ENCODE assay signal across 12 mouse cellular contexts in the genomic region with DNA sequence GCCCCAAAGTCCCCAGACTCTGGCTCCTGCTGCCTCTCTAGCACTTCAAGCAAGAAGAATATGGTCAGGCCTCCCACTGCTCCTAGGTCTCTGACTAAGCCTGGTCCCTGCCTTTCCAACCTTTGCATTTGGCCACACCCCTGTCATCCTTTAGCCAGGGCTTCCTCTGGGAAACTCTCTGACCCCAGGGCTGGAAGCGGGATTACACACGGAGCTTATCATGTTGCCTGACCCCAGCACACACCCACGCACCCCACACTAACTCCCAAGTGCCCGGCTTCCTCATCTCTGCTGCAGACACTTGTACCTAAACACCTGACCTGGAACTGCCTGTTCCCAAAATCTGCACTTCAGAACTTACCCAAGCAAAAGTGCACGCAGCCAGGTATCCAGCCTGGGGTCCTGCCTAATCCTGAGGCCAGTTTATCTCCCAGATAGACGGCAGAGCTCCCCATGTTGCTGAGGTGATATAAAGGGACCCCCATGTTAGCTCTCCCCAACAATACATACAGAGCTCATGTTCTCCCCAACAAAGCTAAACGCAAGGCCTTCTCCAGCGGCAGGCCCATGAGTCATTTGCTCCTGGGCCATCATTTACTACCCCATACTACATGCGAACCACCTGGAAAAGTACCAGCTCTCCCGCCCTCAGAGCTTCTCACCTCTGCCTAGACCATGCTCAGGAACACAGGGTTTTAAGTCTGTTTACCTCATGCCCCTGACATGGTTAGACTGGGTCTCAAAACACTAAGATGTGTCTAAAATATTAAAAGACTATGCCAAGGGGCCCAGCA. TPM values are rescaled to one million over a fixed set of nuclear protein-coding genes. Genes with fewer than 3 reads are reported as not detected.
DNase-seq lines count a peak whose midpoint lies in the region; ATAC-seq and TF ChIP-seq lines count a peak whose summit lies in the region.
"Had no signal": no experiment of that assay in that cellular context is flagged by ENCODE, and none has a peak within 500 bp of the region (broad histone marks: within the 10 kb centered on the region; RNA-seq: fewer than 3 reads in every experiment).

No protein-coding gene starts in this region.

- H3K27ac ChIP-seq in forebrain, embryonic 13.5 days, result no peak overlapping the region
- no peak overlapping the region for H3K27ac ChIP-seq in forebrain, embryonic 16.5 days (ENCODE audit: low read length)
- 0 out of 2 replicates have a peak overlapping the region, but pooled peaks have one; percentile 1 for H3K27ac ChIP-seq in lung, embryonic 16.5 days (ENCODE audit: low read length)
- H3K27ac ChIP-seq in intestine, embryonic 16.5 days (ENCODE audit: low read length), result peak overlapping the region; percentile 50
- peak overlapping the region; percentile 97 for H3K27ac ChIP-seq in small intestine, adult 2 months (ENCODE audit: insufficient read depth, low read depth, low read length)
- H3K27ac ChIP-seq: embryonic facial prominence, embryonic 12.5 days had no signal

- no peak overlapping the region for H3K4me2 ChIP-seq in forebrain, embryonic 13.5 days
- H3K4me2 ChIP-seq in forebrain, embryonic 16.5 days (ENCODE audit: low read length), result no peak overlapping the region
- no peak overlapping the region for H3K4me2 ChIP-seq in lung, embryonic 16.5 days (ENCODE audit: low read depth, low read length)
- H3K4me2 ChIP-seq in intestine, embryonic 16.5 days (ENCODE audit: low read depth, low read length), result no peak overlapping the region
- H3K4me2 ChIP-seq: embryonic facial prominence, embryonic 12.5 days had no signal

- DNase-seq in lung, postnatal 4 days, result no peak
- DNase-seq in left cerebral cortex, postnatal 36 days (ENCODE audit: low spot score in 2 of 2), result no peak
- no peak for DNase-seq in layer of hippocampus, adult 18-20 months (ENCODE audit: low spot score in 2 of 2)
- DNase-seq: cerebellum, adult 2 months; kidney, adult 18-20 months; lung, postnatal 10 days had no signal

- no peak for ATAC-seq in forebrain, embryonic 13.5 days
- no peak for ATAC-seq in forebrain, embryonic 16.5 days
- ATAC-seq in lung, embryonic 16.5 days (ENCODE audit: low read depth), result no peak
- ATAC-seq in intestine, embryonic 16.5 days, result no peak

- peak; percentile 46; the same call in 1 of the 2 replicates for TF ChIP-seq POLR2A in small intestine, adult 2 months (IDR thresholded peaks at IDR 0.05; ENCODE audit: low read depth, low read length)

- H3K4me1 ChIP-seq in forebrain, embryonic 13.5 days, result peaks cover 76% of the 10 kb centered on the region
- H3K4me1 ChIP-seq in forebrain, embryonic 16.5 days (replicated peaks; ENCODE audit: control insufficient read depth, insufficient read depth, low read length), result peaks cover 48% of the 10 kb centered on the region
- H3K4me1 ChIP-seq in lung, embryonic 16.5 days (replicated peaks; ENCODE audit: control insufficient read depth, insufficient read depth, low read length), result peaks cover 82% of the 10 kb centered on the region
- peaks cover 78% of the 10 kb centered on the region for H3K4me1 ChIP-seq in intestine, embryonic 16.5 days (ENCODE audit: control insufficient read depth, insufficient read depth, low read length)
- H3K4me1 ChIP-seq in small intestine, adult 2 months (ENCODE audit: control insufficient read depth, insufficient read depth, insufficient read length, low read length), result peaks cover 67% of the 10 kb centered on the region

- H3K27me3 ChIP-seq in forebrain, embryonic 13.5 days, result no peaks in the 10 kb centered on the region
- H3K27me3 ChIP-seq in forebrain, embryonic 16.5 days (replicated peaks; ENCODE audit: control insufficient read depth, insufficient read depth, low read length), result no peaks in the 10 kb centered on the region
- H3K27me3 ChIP-seq in lung, embryonic 16.5 days (ENCODE audit: control insufficient read depth, insufficient read depth, low read depth, low read length), result no peaks in the 10 kb centered on the region
- H3K27me3 ChIP-seq in intestine, embryonic 16.5 days (replicated peaks; ENCODE audit: control insufficient read depth, insufficient read depth, low read length), result no peaks in the 10 kb centered on the region
- H3K27me3 ChIP-seq in small intestine, adult 2 months (ENCODE audit: control insufficient read depth, insufficient read depth, low read length), result no peaks in the 10 kb centered on the region
- H3K27me3 ChIP-seq: embryonic facial prominence, embryonic 12.5 days had no signal

- no peak overlapping the region for H3K4me3 ChIP-seq in forebrain, embryonic 13.5 days
- no peak overlapping the region for H3K4me3 ChIP-seq in forebrain, embryonic 16.5 days (replicated peaks; ENCODE audit: low read length)
- H3K4me3 ChIP-seq in lung, embryonic 16.5 days (ENCODE audit: low read length), result no peak overlapping the region
- no peak overlapping the region for H3K4me3 ChIP-seq in intestine, embryonic 16.5 days (ENCODE audit: low read length)
- peak overlapping the region; percentile 11; the same call in 1 of the 2 replicates for H3K4me3 ChIP-seq in small intestine, adult 2 months (ENCODE audit: low read depth, low read length)
- H3K4me3 ChIP-seq: embryonic facial prominence, embryonic 12.5 days had no signal

- H3K36me3 ChIP-seq in forebrain, embryonic 13.5 days (ENCODE audit: poor library complexity, severe bottlenecking), result peaks cover 3% of the 10 kb centered on the region; the same call in 1 of the 2 replicates
- no peaks in the 10 kb centered on the region for H3K36me3 ChIP-seq in forebrain, embryonic 16.5 days (ENCODE audit: control insufficient read depth, insufficient read depth)
- peaks cover under 1% of the 10 kb centered on the region for H3K36me3 ChIP-seq in lung, embryonic 16.5 days (ENCODE audit: control insufficient read depth, insufficient read depth, low read length)
- H3K36me3 ChIP-seq in intestine, embryonic 16.5 days (ENCODE audit: control insufficient read depth, insufficient read depth, low read length), result 0 out of 2 replicates have a peak, but pooled peaks cover 1% of the 10 kb centered on the region
- peaks cover under 1% of the 10 kb centered on the region for H3K36me3 ChIP-seq in small intestine, adult 2 months (ENCODE audit: control insufficient read depth, insufficient read depth, low read length)

- TF ChIP-seq CTCF in small intestine, adult 2 months (IDR thresholded peaks at IDR 0.05; ENCODE audit: extremely low read depth, insufficient read length, insufficient replicate concordance, low read depth, low read length), result no peak

- 69% methylated on average over 10 of the region's 10 CpGs for WGBS in forebrain, embryonic 13.5 days
- WGBS in forebrain, embryonic 16.5 days, result 73% methylated on average over 10 of the region's 10 CpGs
- 59% methylated on average over 10 of the region's 10 CpGs for WGBS in lung, embryonic 16.5 days
- WGBS in intestine, embryonic 16.5 days, result 53% methylated on average over 10 of the region's 10 CpGs
- 29% methylated on average over 10 of the region's 10 CpGs for WGBS in small intestine, adult 2 months

- H3K9ac ChIP-seq in forebrain, embryonic 13.5 days, result 0 out of 2 replicates have a peak overlapping the region, but pooled peaks have one; percentile 1
- H3K9ac ChIP-seq in forebrain, embryonic 16.5 days (replicated peaks; ENCODE audit: low read depth, low read length), result no peak overlapping the region
- 0 out of 2 replicates have a peak overlapping the region, but pooled peaks have one; percentile 20 for H3K9ac ChIP-seq in lung, embryonic 16.5 days (ENCODE audit: low read length)
- no peak overlapping the region for H3K9ac ChIP-seq in intestine, embryonic 16.5 days (ENCODE audit: low read depth, low read length)
- H3K9ac ChIP-seq: embryonic facial prominence, embryonic 12.5 days had no signal

- no peaks in the 10 kb centered on the region for H3K9me3 ChIP-seq in forebrain, embryonic 13.5 days (replicated peaks)
- no peaks in the 10 kb centered on the region for H3K9me3 ChIP-seq in forebrain, embryonic 16.5 days (ENCODE audit: control insufficient read depth, low read length)
- no peaks in the 10 kb centered on the region for H3K9me3 ChIP-seq in lung, embryonic 16.5 days (ENCODE audit: control insufficient read depth, low read length)
- no peaks in the 10 kb centered on the region for H3K9me3 ChIP-seq in intestine, embryonic 16.5 days (ENCODE audit: control insufficient read depth, low read length)
- H3K9me3 ChIP-seq: embryonic facial prominence, embryonic 12.5 days had no signal

- intact Hi-C loops in left cerebral cortex, postnatal 36 days (cut with DNase I), result loop anchor here (5.0 kb wide), 1 partner anchor 38 kb away; a partner anchor contains a TSS

RNA-seq across cellular contexts. Expression of a gene that starts 30.6 kb away (rescaled TPM):
- polyA plus RNA-seq in forebrain, embryonic 13.5 days (2015; fragmentation: Nextera tagmentation; extraction: Ambion mirVana), result 3.6 and 4.3 TPM in 2 replicates
- 5.3 and 7.2 TPM in 2 replicates for polyA plus RNA-seq in forebrain, embryonic 16.5 days (2015; fragmentation: Nextera tagmentation; extraction: Ambion mirVana)
- 2.0 and 2.2 TPM in 2 replicates for polyA plus RNA-seq in lung, embryonic 16.5 days (2015; fragmentation: Nextera tagmentation; extraction: Ambion mirVana)
- 0.34 and 0.67 TPM in 2 replicates for polyA plus RNA-seq in intestine, embryonic 16.5 days (2015; fragmentation: Nextera tagmentation; extraction: Ambion mirVana)
- polyA plus RNA-seq in small intestine, adult 2 months (2012; rRNA removed), result 0.10 and 0.33 TPM in 2 replicates
- total RNA-seq in left cerebral cortex, postnatal 36 days (2021), result 1 to 10 TPM; 3.6 to 6.0 TPM
- total RNA-seq in layer of hippocampus, adult 18-20 months (2021), result 1 to 10 TPM; 2.9 to 3.0 TPM

RNA-seq across cellular contexts. Expression of a gene that starts 39.8 kb away (rescaled TPM):
- polyA plus RNA-seq in forebrain, embryonic 13.5 days (2015; fragmentation: Nextera tagmentation; extraction: Ambion mirVana), result 5.0 and 5.6 TPM in 2 replicates
- polyA plus RNA-seq in forebrain, embryonic 16.5 days (2015; fragmentation: Nextera tagmentation; extraction: Ambion mirVana), result 3.8 and 4.4 TPM in 2 replicates
- polyA plus RNA-seq in lung, embryonic 16.5 days (2015; fragmentation: Nextera tagmentation; extraction: Ambion mirVana), result 11.1 and 12.1 TPM in 2 replicates
- 6.3 and 6.7 TPM in 2 replicates for polyA plus RNA-seq in intestine, embryonic 16.5 days (2015; fragmentation: Nextera tagmentation; extraction: Ambion mirVana)
- 8.9 and 25.9 TPM in 2 replicates for polyA plus RNA-seq in small intestine, adult 2 months (2012; rRNA removed)
- 10 to 100 TPM; 17.2 to 18.5 TPM for total RNA-seq in left cerebral cortex, postnatal 36 days (2021)
- total RNA-seq in layer of hippocampus, adult 18-20 months (2021), result 10 to 100 TPM; 26.9 to 31.3 TPM

Comparison
In these comparisons a context has a peak if more than half of its experiments do, and no peak if none do; other contexts are left out.
1. H3K9ac ChIP-seq: peak in forebrain, embryonic 13.5 days (single experiment) and lung, embryonic 16.5 days (single experiment); none in forebrain, embryonic 16.5 days (single experiment) and intestine, embryonic 16.5 days (single experiment).
2. H3K27ac ChIP-seq: peak in lung, embryonic 16.5 days (single experiment), intestine, embryonic 16.5 days (single experiment) and small intestine, adult 2 months (single experiment); none in forebrain, embryonic 13.5 days (single experiment) and forebrain, embryonic 16.5 days (single experiment).